Mouse (Mus musculus): Measurements from ENCODE around the gene Gpc4. TPM values are rescaled to one million over a fixed set of nuclear protein-coding genes. Genes with fewer than 3 reads are reported as not detected.

Gpc4 gene
- polyA plus RNA-seq, 1 experiment from 2014 or later, result 60.4 TPM

DNA sequence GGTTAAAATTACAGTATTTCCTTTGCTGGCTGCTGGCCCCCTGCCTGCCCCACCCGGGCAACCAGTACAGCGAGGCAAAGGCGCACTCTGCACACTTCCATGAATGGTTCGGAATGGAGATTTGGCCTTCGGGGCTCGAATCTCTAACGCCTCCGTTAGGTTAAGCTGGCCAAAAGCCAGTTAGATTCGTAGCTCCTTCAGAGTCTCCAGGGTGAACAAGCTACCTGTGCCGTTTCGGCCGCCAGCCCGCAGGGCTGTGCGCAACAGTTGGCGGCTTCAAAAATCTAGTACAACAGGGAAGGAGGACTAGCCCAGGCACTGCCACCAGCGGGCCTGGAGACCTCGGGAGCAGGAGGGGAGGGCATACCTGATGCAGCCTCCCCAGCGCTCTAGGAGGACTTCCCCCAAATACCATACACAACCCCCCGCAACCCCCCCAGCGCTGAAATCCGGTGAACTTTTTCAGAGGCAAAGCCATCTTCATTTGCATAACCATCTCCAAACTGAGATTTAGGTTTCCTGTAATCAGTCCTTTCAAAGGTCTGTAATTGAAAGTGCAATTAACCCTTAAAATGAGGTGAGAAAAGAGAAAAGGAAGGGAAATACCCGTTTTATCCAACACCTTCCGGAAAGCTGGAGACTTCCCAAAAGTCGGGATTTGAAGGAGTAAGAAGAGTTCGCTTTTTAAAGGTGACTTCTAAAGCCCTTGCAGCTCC, 1.5 kb downstream of the Gpc4 start:
- no peaks in the 10 kb centered on the region for H3K9me3 ChIP-seq
- H3K9ac ChIP-seq, result peak overlapping the region; percentile 77
- WGBS, result 30% methylated on average over 25 of the region's 25 CpGs
- peak overlapping the region; percentile 57 for H3K4me3 ChIP-seq (replicated peaks)
- peak overlapping the region; percentile 63 for H3K4me2 ChIP-seq
- peak overlapping the region; percentile 77 for H3K27ac ChIP-seq
- no peaks in the 10 kb centered on the region; the same call in 1 of the 2 replicates for H3K27me3 ChIP-seq
- ATAC-seq (ENCODE audit: low FRiP score), result no peak
- H3K4me1 ChIP-seq, result peaks cover 8% of the 10 kb centered on the region; the same call in 1 of the 2 replicates
- no peaks in the 10 kb centered on the region for H3K36me3 ChIP-seq (replicated peaks)

DNA sequence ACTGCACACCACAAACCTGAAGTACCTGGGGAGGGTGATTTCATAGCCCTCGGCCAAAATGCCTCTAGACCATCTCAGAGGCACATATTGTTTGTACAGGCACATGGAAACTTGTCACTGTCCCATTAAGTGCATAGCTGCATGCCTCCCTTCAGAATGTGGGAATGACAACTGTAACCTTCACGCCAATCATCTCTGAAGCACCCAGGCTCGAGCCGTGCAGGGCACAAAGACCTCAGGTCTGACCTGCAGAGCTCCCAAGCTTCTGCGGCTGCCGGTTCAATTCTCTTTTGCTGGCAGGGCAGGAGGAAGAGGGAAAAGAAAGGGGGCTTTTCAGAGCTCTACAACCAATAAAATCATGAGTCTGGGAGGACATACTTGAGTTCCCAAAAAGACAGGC, 2.3 kb downstream of the Gpc4 start:
- Histone ChIP-seq H3K36me3 (replicated peaks) (no peaks in the 10 kb centered on the region), H3K4me1 (peaks cover 8% of the 10 kb centered on the region; the same call in 1 of the 2 replicates), H3K4me3 (replicated peaks) (peak overlapping the region; percentile 57), H3K27me3 (no peaks in the 10 kb centered on the region; the same call in 1 of the 2 replicates), H3K27ac (no peak overlapping the region), H3K9me3 (no peaks in the 10 kb centered on the region), H3K4me2 (peak overlapping the region; percentile 63), H3K9ac (0 out of 2 replicates have a peak overlapping the region, but pooled peaks have one; percentile 77)
- no peak for ATAC-seq (ENCODE audit: low FRiP score)
- 27% methylated on average over 6 of the region's 6 CpGs for WGBS

DNA sequence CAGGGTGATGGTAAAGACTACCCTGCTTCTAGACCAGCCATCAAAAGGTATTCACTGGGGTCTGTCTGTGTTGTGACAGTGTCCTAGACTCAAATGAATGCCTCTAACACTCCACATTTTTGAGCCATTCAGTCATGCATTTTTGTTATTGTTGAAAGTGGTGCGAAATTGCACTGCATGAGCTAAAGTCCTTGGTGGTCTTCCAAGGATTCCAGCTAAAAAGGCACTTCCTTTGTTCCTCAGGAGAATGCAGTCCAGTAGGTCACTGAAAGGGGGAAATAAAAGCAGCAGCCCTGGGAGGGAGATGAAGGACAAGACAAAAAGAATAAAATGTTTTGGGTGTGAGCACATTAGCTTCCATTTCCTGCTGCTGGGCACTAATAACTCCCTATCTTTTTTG, 2.8 kb downstream of the Gpc4 start:
- H3K9ac ChIP-seq, result no peak overlapping the region

GRCm38 (mm10) chrX:52159621-52160020, 5.4 kb downstream of the Gpc4 start:
- Histone ChIP-seq H3K4me1 (peaks cover 8% of the 10 kb centered on the region; the same call in 1 of the 2 replicates), H3K27ac (no peak overlapping the region), H3K9ac (no peak overlapping the region), H3K36me3 (replicated peaks) (no peaks in the 10 kb centered on the region), H3K4me2 (no peak overlapping the region), H3K9me3 (no peaks in the 10 kb centered on the region), H3K4me3 (replicated peaks) (no peak overlapping the region), H3K27me3 (no peaks in the 10 kb centered on the region; the same call in 1 of the 2 replicates)
- no peak for ATAC-seq (ENCODE audit: low FRiP score)
- WGBS, result 83% methylated on average over 5 of the region's 5 CpGs

More for the DNA sequence above, 2.8 kb downstream of the Gpc4 start:
- Histone ChIP-seq H3K4me3 (replicated peaks) (peak overlapping the region; percentile 57), H3K27ac (no peak overlapping the region), H3K27me3 (no peaks in the 10 kb centered on the region; the same call in 1 of the 2 replicates), H3K9me3 (no peaks in the 10 kb centered on the region), H3K36me3 (replicated peaks) (no peaks in the 10 kb centered on the region), H3K4me2 (peak overlapping the region; percentile 63), H3K4me1 (peaks cover 8% of the 10 kb centered on the region; the same call in 1 of the 2 replicates)
- ATAC-seq (ENCODE audit: low FRiP score), result no peak
- WGBS, result 16% methylated on average over 1 of the region's 1 CpGs

DNA sequence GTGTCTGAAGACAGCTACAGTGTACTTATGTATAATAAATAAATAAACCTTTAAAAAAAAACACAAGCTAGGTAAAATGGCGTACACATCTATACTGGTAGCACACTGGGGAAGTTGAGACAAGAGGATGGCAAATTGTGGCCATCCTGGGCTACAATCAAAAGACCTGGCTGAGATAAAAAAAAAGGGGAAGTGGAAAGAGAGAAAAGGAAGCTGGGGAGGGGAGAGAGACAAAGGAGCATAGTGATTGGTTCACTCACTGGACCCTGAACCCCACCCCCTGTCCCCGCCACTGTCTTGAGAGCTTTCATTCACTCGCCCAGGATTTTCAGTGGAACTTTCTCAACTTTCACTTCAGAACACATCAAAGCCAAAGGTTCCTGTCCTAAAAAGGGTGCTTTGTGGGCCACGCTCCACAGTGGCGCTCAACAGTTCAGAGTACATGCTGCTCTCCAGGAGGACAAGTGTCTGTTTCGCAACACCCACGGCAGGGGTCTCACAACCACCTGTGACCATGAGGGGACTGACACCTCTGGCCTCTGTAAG, 9.6 kb downstream of the Gpc4 start:
- no peaks in the 10 kb centered on the region for H3K36me3 ChIP-seq (replicated peaks)
- no peaks in the 10 kb centered on the region for H3K9me3 ChIP-seq
- H3K4me2 ChIP-seq, result no peak overlapping the region
- H3K4me3 ChIP-seq (replicated peaks), result no peak overlapping the region
- no peak overlapping the region for H3K27ac ChIP-seq
- WGBS, result 83% methylated on average over 7 of the region's 7 CpGs
- no peaks in the 10 kb centered on the region for H3K27me3 ChIP-seq
- H3K9ac ChIP-seq, result no peak overlapping the region
- H3K4me1 ChIP-seq, result no peaks in the 10 kb centered on the region; the same call in 1 of the 2 replicates
- no peak for ATAC-seq (ENCODE audit: low FRiP score)

DNA sequence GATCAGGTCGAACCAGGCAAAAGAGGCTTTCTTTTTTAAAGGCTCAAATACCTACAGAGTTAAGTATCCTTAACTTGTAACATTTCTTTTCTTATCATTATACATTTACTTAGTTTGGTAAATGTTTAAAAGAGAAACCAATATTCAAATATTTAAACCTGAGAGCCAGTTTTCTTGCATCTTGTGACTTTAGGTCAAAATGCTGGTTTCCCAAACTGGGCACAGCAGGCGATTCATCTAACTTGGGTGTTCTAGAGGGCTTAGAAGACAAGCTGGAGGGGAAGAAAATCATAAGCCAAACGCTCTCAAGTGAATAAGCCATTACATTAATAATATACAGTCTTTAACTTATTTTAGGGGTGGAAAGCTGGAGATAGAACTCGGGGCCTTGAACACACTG, 10.2 kb downstream of the Gpc4 start:
- Histone ChIP-seq H3K9ac (no peak overlapping the region), H3K36me3 (replicated peaks) (no peaks in the 10 kb centered on the region), H3K4me1 (no peaks in the 10 kb centered on the region; the same call in 1 of the 2 replicates), H3K9me3 (no peaks in the 10 kb centered on the region), H3K4me3 (replicated peaks) (no peak overlapping the region), H3K4me2 (no peak overlapping the region), H3K27ac (no peak overlapping the region), H3K27me3 (no peaks in the 10 kb centered on the region)
- ATAC-seq (ENCODE audit: low FRiP score), result no peak
- 90% methylated on average over 4 of the region's 4 CpGs for WGBS

GRCm38 (mm10) chrX:52153451-52153850, 11.6 kb downstream of the Gpc4 start:
- Histone ChIP-seq H3K9ac (no peak overlapping the region), H3K27me3 (no peaks in the 10 kb centered on the region), H3K4me3 (replicated peaks) (no peak overlapping the region), H3K4me1 (no peaks in the 10 kb centered on the region; the same call in 1 of the 2 replicates), H3K4me2 (no peak overlapping the region), H3K9me3 (no peaks in the 10 kb centered on the region), H3K36me3 (replicated peaks) (no peaks in the 10 kb centered on the region), H3K27ac (no peak overlapping the region)
- ATAC-seq (ENCODE audit: low FRiP score), result no peak
- WGBS, result 72% methylated on average over 4 of the region's 4 CpGs

GRCm38 (mm10) chrX:52152961-52153360, 12.1 kb downstream of the Gpc4 start:
- no peak overlapping the region for H3K4me3 ChIP-seq (replicated peaks)
- ATAC-seq (ENCODE audit: low FRiP score), result no peak
- no peak overlapping the region for H3K4me2 ChIP-seq
- H3K4me1 ChIP-seq, result no peaks in the 10 kb centered on the region; the same call in 1 of the 2 replicates
- H3K27ac ChIP-seq, result no peak overlapping the region
- 79% methylated on average over 5 of the region's 5 CpGs for WGBS
- H3K9me3 ChIP-seq, result no peaks in the 10 kb centered on the region
- H3K27me3 ChIP-seq, result no peaks in the 10 kb centered on the region
- no peaks in the 10 kb centered on the region for H3K36me3 ChIP-seq (replicated peaks)
- no peak overlapping the region for H3K9ac ChIP-seq

DNA sequence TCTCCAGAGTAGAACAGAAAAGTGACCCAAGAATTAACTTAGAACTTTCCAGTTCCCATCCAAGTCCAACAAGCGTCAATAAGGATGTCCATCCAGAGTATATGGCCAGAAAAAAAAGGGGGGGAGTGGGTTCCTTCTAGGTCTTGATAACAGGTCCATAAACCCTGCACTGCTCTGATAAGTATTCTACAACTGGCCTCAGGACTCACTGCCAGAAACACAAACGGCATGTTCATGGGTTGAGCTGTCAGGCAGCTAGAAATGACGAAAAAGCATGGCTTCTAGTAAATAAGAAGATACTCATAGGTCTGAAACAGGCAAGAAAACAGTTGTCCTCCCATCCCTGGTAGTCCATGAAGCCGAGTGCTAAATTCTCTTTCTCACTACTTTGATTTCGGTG, 13.5 kb downstream of the Gpc4 start:
- Histone ChIP-seq H3K4me3 (replicated peaks) (no peak overlapping the region), H3K27ac (no peak overlapping the region), H3K27me3 (no peaks in the 10 kb centered on the region), H3K36me3 (replicated peaks) (no peaks in the 10 kb centered on the region), H3K9me3 (no peaks in the 10 kb centered on the region), H3K4me1 (no peaks in the 10 kb centered on the region; the same call in 1 of the 2 replicates), H3K9ac (no peak overlapping the region), H3K4me2 (no peak overlapping the region)
- ATAC-seq (ENCODE audit: low FRiP score), result no peak
- WGBS, result 92% methylated on average over 5 of the region's 5 CpGs

DNA sequence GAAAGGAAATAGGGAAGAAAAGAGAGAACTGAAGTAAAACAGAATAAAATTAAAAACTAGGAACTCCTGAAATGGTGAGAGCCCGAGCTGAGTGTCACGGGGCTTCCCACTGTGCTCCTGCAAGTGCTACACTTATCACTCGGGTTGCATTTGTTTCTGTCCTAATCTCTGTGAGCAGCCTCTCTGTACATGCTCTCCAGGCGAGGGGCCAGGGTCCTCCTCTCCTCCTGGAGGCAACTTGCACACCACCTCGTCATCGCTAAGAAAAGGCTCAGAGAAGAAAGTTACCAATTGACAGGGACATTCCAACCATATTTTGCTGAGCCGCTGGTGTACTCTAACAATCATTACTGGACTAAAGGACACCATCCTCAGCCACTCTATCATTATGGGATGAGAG, 14.0 kb downstream of the Gpc4 start:
- Histone ChIP-seq H3K27me3 (no peaks in the 10 kb centered on the region), H3K4me3 (replicated peaks) (no peak overlapping the region), H3K4me1 (no peaks in the 10 kb centered on the region; the same call in 1 of the 2 replicates), H3K4me2 (no peak overlapping the region), H3K27ac (no peak overlapping the region), H3K9me3 (no peaks in the 10 kb centered on the region), H3K9ac (no peak overlapping the region), H3K36me3 (replicated peaks) (no peaks in the 10 kb centered on the region)
- ATAC-seq (ENCODE audit: low FRiP score), result no peak
- WGBS, result 69% methylated on average over 7 of the region's 7 CpGs

DNA sequence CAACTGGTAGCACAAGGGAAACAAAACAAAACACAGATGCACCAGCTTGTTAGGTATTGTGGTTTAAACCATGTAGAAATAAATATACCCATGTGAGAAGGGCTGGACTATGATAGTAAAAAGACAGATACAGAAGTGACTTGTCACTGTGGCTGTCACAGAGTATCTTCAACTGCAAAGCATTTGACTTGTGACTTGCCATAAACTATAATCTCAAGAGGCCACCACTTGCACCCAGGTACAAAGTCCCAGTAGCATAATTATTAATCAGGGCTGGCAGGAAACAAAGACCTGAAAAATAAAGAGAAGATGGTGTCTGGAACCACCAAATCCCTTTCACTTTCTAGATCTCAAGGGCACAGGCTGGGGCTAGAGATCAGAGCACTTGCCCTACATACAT, 19.5 kb downstream of the Gpc4 start:
- ATAC-seq (ENCODE audit: low FRiP score), result no peak
- Histone ChIP-seq H3K9me3 (no peaks in the 10 kb centered on the region), H3K4me3 (replicated peaks) (no peak overlapping the region), H3K9ac (no peak overlapping the region), H3K4me2 (no peak overlapping the region), H3K27ac (no peak overlapping the region), H3K36me3 (replicated peaks) (no peaks in the 10 kb centered on the region), H3K27me3 (no peaks in the 10 kb centered on the region), H3K4me1 (no peaks in the 10 kb centered on the region)

- no peaks in the 10 kb centered on the region for H3K9me3 ChIP-seq
- H3K4me3 ChIP-seq (replicated peaks), result no peak overlapping the region
- H3K27me3 ChIP-seq, result no peaks in the 10 kb centered on the region
- no peak for ATAC-seq (ENCODE audit: low FRiP score)
- no peak overlapping the region for H3K27ac ChIP-seq
- H3K9ac ChIP-seq, result no peak overlapping the region
- H3K4me2 ChIP-seq, result no peak overlapping the region
- no peaks in the 10 kb centered on the region for H3K36me3 ChIP-seq (replicated peaks)
- 85% methylated on average over 7 of the region's 7 CpGs for WGBS
- no peaks in the 10 kb centered on the region for H3K4me1 ChIP-seq
Measured at GRCm38 (mm10) chrX:52144491-52144890, 20.6 kb downstream of the Gpc4 start.

DNA sequence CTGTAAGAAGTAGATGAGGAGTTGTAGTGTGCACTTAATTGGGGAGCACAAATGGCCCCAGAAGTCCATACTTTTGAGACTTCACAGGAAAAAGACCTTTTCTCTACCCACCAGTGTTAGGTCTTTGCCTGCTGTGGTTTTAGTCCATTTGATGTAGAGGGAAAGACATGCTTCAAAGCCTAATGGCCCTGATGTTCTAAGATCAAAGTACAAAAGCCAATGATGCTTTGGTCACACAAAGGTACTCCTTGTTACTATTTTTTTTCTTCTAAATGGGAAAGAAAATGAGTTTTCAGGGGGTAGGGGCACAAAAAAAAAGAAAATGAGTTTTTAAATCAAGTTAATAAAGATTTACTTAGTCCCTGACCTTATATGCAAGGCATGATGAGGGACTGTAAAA, 24.7 kb downstream of the Gpc4 start:
- peaks cover 3% of the 10 kb centered on the region; the same call in 1 of the 2 replicates for H3K4me1 ChIP-seq
- no peak overlapping the region for H3K4me3 ChIP-seq (replicated peaks)
- H3K9ac ChIP-seq, result no peak overlapping the region
- no peak overlapping the region for H3K4me2 ChIP-seq
- H3K36me3 ChIP-seq (replicated peaks), result no peaks in the 10 kb centered on the region
- no peaks in the 10 kb centered on the region for H3K27me3 ChIP-seq
- no peak for ATAC-seq (ENCODE audit: low FRiP score)
- no peaks in the 10 kb centered on the region for H3K9me3 ChIP-seq
- H3K27ac ChIP-seq, result no peak overlapping the region
